Mouse (Mus musculus): ENCODE measurements at regions not wholly inside any gene's neighbourhood (a gene's known extent, or its start where the extent isn't known, plus 50 kb on each side); places are given as distances from the start of the nearest gene placed in this dataset.

DNA sequence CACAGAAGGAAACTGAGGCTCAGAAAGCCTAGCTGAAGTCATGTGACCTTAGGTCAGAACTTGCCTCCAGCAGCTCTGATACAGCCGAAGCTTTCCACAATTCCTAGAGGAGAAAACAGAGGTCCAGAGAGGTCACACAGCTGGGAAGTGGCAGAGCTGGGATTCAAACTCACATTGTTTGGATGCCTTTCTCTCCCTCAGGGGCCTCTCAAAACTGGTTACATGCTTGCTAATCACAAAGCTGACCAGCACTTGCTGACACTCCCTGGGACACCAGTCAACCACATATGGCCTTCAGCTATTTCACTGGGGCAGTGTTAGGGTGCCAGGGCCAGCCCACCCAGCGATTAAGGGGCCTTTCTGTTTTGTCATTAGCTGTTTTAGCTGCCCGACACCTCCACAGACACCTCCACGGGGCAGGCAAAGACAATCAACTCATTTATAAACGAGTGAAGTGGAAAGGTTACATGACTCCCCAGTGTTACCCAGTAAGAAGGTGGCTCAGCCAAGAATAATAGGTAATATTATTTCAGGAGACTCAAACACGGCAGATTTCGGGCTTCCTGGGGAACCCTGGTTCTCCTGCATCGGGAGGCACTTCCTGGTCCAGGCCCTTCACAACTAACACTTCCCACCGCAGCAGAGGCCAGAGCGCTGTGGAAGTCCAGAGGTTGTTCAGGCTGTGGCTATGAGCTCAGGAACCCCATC is 71.4 kb downstream of the 2410131K14Rik start:
- DNase-seq (ENCODE audit: extremely low spot score in 1 of 2, low spot score in 2 of 2) = no peak
- intact Hi-C loops (cut with DNase I) = no loop called here

DNA sequence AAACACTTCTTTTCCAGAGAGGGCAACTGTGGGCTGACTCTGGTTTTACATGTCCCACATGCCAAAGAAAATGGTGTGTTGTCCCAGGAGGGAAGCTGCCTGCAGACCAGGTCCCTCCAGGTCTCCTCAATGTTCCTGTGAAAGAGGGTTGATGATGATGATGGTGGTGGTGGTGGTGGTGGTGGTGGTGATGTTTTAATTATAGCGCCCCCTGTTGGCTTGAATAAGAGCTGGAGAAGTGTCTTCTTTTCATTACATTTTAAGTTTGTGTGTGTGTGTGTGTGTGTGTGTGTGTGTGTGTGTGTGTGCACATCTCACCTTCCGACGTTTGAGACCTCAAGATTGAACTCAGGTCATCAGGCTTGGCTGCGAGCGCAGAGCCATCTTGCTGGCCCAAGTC is 73.0 kb downstream of the 2410131K14Rik start:
- intact Hi-C loops (cut with DNase I) = no loop called here
- DNase-seq (ENCODE audit: extremely low spot score in 1 of 2, low spot score in 2 of 2) = no peak

DNA sequence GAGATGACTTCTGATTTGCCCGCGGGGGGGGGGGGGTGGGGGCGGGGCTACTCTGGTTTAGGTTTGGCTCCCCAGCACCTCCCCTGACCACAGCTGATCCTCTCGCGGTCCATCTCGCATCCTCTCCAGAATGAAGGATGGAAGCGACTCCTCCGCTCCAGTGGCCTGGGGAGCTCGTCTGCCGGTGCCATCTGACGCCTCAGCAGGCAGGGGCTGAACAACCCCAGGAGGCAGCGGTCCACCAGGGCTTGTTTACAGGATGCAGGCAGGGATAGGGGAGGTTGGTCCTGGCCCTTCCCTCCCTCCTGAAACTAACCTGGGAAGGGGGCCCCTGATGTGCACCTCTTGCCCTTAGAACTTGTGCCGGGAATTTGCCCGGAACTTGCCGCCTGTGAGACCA is 73.9 kb downstream of the 2410131K14Rik start:
- intact Hi-C loops (cut with DNase I) = no loop called here
- no peak for DNase-seq (ENCODE audit: extremely low spot score in 1 of 2, low spot score in 2 of 2)

DNA sequence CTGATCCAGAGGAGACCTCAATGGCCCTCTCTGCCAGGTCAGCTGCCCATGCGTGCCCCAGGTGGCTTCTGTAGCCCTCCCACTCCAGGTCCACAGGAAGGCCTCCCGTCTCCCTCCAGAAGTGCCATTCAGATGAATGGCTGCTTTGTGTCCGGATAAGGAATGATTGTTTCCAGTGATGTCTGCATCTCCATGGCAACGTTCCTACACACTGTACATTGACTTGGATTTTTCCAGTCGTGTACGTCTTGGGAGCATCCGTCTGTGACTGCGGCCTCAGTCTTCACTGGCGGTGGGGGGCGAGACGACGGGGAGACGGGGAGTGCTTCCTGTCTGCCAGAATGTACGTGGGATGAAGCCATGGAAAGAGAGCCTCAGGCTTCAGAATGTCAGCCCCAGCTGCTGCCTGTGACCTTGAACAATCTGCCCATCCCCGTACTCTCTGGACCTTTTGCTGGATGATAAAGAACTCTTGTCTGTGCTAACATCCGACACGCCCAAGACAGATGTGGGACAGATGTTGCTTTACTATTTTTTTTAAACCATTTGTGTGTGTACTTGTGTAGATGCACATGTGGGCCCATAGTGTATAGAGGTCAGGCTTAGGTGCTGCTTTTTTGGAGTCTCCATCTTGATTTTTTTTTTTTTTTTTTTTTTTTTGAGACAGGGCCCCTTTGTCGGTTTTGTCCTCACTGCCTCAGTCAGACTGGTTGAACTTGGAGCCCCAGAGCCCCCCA is 76.9 kb downstream of the 2410131K14Rik start:
- intact Hi-C loops (cut with DNase I) = no loop called here
- peak; percentile 35 to 61 for DNase-seq (ENCODE audit: extremely low spot score in 1 of 2, low spot score in 2 of 2)

DNA sequence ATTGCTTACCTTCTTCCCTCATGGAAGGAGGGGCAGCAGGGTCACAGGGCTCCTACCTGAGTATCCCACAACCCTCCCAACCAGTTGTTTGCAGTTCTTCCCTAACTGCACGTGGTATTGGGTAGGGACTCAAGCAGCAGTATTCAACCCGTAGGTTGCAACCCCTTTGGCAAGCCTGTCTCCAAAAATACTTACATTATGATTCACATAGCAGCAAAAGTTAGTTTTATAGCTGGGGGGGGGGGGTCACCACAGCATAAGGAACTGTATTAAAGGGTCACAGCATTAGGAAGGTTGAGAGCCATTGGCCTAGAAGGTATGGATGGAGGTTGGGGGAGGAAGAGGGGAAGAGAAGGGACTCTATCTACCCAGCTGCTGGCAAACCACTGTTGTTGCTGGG is 78.1 kb downstream of the 2410131K14Rik start:
- no peak for DNase-seq (ENCODE audit: extremely low spot score in 1 of 2, low spot score in 2 of 2)
- intact Hi-C loops (cut with DNase I) = no loop called here

DNA sequence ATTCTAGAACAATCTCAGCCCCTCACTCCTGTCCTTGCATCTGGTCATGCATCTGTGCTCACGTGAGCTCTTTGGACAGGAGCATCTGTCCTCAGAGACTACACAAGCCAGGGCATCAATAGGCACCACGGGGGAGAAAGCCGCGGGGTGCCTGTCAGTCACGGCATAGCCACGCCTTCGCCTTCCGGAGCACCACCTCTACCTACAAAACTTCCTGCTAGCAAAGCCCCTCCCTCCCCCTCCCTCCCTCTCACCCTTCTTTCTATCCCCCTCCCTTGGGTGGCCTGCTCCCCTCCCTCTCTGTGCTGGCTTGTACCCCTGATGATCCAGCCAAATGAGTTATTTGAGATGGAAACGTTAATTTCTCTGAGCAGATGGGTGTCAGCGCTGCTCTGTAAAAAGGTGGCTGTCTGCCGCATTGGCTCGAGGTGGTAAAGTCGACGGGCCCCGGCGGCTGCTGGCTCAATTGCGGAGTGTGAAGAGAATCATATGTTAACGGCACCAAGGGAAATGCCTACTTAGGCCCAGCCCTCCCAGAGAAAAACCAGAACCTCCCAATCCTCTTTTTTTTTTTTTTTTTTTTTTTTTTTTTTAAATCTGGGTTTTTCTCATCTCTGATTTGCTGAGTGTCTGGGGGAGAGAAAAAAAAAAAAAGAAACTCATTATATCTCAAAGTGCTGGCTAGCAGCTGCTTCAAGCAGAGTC is 82.0 kb downstream of the 2410131K14Rik start:
- intact Hi-C loops (cut with DNase I) = loop anchor here (5.0 kb wide), 2 partner anchors 40 to 55 kb away; no protein-coding TSS in a partner anchor
- DNase-seq (ENCODE audit: extremely low spot score in 1 of 2, low spot score in 2 of 2) = peak; percentile 61 to 74

DNA sequence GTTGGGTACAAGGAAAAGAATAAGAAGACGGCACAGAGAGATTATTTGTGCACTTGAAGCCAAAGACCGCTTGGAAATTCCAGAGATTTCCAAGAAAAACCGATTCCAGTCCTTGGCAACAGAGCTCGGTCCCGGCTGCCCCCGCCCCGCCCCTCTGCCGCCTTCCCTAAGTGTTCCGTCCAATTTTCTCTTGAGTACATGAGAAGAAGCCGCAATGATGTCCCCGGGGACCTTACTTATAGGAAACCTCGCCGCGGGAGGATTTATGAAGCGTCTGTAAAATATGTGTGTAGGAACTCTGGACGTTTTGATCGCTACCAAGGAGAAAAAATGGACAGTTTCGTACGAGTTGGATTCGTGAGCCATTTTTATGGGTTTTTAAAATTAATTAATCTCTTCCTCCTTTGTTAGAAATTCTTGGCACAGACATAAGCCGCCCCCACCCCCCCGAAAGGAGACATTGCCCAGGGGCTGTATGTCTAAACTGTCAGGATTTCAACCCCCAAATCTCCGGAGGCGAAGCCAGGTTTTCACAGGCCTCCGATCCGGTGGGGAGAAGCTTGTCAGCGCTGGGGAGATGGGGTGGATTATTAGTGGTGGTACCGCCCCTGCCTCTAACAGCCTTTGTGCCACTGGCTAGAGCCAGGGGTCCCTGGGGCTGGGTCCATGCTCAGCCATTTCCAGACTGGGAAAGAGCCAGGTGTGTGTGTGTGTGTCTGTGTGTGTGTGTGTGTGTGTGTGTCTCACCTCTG is 83.1 kb downstream of the 2410131K14Rik start:
- DNase-seq (ENCODE audit: extremely low spot score in 1 of 2, low spot score in 2 of 2) = no peak
- intact Hi-C loops (cut with DNase I) = loop anchor here (5.0 kb wide), 2 partner anchors 41 to 56 kb away; no protein-coding TSS in a partner anchor

DNA sequence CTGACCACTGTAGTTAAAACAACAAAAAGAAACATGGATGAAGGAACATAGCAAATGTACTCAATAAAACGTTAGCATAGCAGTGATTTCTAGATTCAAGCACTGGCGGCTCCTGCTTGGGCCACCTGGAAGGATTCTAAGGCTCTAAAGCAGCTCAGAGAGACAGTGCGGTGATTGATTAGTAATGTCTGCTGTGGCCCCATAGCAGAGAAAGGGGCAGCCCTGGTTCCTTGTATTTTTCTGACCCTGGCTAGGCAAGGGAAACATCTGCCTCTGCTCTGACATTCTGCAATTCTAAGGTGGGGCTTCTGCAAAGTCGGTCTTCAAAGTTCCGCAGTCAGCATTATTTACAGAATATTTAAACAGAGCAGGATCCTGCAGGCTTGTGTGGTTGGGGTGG is 84.1 kb downstream of the 2410131K14Rik start:
- intact Hi-C loops (cut with DNase I) = loop anchor here (5.0 kb wide), 2 partner anchors 42 to 57 kb away; no protein-coding TSS in a partner anchor
- no peak for DNase-seq (ENCODE audit: extremely low spot score in 1 of 2, low spot score in 2 of 2)

DNA sequence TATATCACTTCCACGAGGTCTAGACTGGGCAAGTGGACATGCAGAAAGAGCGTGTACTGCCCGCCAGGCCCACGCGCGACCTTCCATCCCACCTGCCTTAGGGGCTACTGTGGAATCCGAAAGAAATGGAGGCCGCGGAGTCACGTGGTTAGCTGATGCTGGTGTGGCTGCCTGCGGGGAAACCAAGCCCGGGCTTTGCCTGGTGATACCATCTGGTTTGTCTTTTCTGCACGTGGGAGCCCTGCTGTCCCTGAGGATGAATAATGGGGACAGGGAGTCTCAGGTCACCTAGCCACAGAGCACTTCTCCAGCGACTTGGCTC is 86.2 kb downstream of the 2410131K14Rik start:
- intact Hi-C loops (cut with DNase I) = loop anchor here (2.0 to 10.0 kb wide), 3 partner anchors 230 to 404 kb away; partner anchors contain the start of gene Med13l
- peak; percentile 26 to 63 for DNase-seq (ENCODE audit: extremely low spot score in 1 of 2, low spot score in 2 of 2)

DNA sequence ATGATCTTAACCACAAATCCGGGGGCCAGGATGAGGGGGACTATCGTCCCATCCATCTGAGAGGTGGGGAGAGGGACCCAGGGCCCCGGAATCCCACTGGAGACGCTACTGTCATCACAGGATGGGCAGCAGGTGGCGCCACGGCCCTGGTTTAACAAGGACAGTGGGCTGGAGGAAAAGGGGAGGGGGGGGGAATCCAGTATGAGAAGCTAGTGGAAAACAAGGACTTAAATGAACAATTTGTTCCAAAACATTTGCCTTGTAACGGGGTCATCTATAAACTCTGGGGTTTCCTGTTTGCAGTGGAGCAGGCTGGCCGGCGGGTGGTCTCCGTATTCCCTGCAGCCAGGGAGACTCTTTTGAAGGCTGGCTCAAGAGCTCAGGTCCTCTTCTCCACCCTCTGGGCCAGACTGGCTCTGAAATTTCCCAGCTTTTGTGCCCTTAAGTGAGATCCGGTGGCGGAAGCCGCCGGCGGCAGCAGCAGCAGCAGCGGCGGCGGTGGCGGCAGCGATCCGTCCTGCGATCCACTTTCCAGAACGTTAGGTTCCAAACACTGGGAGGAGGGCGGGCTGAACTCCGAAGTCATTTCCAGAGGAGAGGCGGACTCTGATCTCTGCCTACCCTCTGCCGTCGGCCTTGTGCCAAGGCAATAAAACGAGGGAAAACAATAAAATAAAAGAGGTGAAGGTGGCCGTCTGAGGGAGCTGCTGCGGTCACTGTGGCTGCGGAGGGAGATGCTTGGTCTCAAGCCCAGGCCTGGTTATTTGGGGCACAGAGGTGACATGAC is 86.8 kb downstream of the 2410131K14Rik start:
- intact Hi-C loops (cut with DNase I) = loop anchor here (2.0 to 10.0 kb wide), 3 partner anchors 229 to 403 kb away; partner anchors contain the start of gene Med13l

DNA sequence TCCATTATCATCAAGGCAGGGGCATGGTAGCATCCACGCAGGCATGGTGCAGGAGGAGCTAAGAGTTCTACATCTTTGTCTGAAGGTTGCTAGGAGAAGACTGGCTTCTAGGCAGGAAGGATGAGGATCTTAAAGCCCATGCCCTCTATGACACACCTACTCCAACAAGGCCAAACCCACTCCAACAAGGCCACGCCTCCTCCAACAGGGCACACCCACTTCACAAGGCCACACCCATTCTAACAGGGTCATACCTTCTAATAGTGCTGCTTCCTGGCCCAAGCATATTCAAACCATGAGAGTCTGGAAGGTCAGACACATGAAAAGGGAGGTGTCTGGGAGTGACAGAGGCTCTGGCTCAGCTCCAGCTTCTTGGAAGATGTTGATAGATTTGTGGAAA is 89.0 kb downstream of the 2410131K14Rik start:
- no peak for DNase-seq (ENCODE audit: extremely low spot score in 1 of 2, low spot score in 2 of 2)
- intact Hi-C loops (cut with DNase I) = loop anchor here (5.0 to 10.0 kb wide), 2 partner anchors 318 to 401 kb away; no protein-coding TSS in a partner anchor

More for the DNA sequence above, 86.8 kb downstream of the 2410131K14Rik start:
- peak; percentile 74 to 90 for DNase-seq (ENCODE audit: extremely low spot score in 1 of 2, low spot score in 2 of 2)

DNA sequence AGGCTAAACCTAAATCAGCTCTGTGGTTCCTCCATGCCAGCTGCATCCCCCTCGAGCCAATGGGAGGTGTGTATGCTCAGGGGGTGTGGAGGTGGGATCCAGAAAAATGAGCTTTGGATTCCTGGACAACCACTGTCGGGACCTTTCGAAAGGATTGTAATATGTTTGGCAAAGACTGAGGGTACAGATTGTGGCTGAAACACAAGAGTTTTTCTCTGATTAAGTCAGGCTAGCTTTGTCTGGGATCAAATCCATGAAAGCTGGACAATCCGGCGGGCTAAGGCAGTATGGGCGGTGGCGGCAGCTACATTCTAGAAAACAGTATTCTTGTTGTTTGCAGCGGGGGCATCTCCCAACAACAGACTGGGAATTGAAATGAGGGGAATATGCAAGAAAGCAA is 93.2 kb downstream of the 2410131K14Rik start:
- intact Hi-C loops (cut with DNase I) = loop anchor here (10.0 kb wide), 1 partner anchor 397 kb away; no protein-coding TSS in a partner anchor
- DNase-seq (ENCODE audit: extremely low spot score in 1 of 2, low spot score in 2 of 2) = no peak

DNA sequence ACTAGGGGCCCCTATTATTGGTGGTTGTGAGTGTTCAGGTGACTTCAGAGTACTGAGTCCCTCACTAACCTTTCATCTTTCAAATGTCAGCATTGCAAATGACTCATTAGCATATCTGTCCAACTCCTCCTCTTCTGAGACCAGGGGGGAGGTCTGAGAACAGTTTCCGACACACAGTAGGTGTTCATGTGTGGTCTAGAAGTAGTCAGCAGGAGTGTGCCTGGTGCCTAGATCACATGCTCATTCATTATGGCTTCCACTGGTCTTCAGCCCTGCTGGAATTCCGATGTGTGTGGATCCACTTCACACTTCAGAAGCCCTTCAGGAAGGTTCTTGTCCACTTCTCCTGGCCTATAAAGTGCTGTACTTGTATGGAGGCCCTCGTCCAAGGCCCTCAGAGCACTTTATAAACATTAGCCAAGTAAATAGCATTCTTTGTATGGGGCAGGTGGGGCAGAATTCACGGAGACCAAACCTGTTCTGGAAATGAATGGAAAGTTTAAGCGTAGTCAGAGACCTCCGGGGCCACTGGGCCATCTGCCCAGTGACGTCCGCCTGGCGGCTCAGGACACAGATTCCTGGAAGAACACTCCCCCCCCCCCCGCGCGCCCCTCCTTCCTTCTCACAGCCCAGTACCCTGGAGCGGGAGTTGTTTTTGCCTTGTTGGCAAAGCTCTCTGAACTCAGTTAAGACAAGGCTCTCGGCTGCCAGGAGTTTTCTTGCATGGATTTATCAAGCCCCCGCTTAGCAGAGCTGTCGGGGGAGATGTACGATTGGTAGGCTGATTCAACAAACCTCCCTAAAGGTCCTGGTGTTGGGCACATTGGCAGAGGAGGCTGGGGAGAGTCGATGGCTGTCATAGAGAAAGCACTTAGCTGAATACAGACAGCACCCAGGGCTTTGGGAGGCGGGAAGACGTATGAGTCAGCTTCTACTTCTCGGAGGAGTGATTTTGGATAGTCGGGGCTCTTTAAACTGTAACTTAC is 94.9 kb downstream of the 2410131K14Rik start:
- DNase-seq (ENCODE audit: extremely low spot score in 1 of 2, low spot score in 2 of 2) = no peak
- intact Hi-C loops (cut with DNase I) = loop anchor here (10.0 kb wide), 1 partner anchor 395 kb away; no protein-coding TSS in a partner anchor

DNA sequence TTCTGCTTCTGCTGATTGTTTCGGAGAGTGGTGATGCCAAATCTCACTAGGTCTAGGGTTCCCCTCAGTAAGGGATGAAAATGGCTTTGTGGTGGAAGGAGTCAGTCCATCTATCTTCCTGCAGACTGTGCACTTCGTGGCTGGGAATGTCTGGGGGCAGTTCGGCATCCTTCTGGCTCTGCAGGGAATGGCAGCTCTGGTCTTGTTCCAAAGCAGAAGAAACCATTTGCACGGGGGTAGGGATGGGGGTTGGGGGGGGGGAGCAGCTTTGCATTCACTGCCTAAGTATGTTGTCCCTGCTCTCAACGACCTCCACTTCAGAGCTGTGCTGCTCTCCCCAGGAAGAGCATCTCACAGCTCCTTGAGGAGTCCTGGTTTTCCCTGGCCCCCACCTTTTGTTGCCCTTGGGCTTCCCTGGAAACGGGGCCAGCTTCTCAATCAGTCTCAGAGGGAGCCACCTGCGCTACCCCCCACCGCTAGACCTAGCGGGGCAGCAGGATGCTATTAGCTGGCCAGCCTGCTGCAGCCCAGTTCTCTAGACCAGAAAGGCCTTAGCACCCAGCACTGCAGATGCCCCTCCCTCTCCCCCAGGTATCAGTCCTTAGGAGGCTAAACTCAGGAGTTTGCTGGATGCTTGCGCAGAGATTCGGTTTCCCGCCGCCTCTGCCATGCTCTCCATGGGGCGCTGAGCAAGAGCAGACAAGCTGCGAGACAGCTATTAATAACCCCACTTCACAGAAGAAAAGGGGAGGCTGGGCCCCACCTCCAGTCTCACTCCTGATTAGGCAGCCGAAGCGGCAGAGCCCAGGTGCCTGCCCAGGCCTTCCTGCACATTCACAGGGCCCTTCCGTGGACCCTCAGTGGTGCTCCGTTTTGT is 98.7 kb downstream of the 2410131K14Rik start:
- DNase-seq (ENCODE audit: extremely low spot score in 1 of 2, low spot score in 2 of 2) = no peak
- intact Hi-C loops (cut with DNase I) = no loop called here

DNA sequence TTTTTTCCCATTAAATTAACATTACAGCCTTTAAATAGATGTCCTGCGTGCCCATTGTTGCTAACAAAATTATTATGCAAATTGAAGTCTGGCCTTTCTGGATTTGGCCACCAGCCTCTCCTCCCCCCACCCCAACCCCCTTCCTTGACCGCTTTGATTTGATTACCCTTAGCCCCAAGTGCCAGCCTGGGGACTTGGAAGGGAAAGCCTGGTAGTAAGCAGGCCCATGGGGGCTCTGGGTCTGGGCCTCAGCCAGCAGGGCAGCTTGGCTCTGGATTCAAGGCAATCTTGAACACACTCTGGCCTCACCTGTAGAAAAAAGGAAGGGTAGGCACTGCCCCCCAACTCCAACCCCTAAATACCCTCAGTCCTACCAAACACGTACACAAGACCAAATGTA is 100.2 kb downstream of the 2410131K14Rik start:
- no peak for DNase-seq (ENCODE audit: extremely low spot score in 1 of 2, low spot score in 2 of 2)
- intact Hi-C loops (cut with DNase I) = no loop called here

DNA sequence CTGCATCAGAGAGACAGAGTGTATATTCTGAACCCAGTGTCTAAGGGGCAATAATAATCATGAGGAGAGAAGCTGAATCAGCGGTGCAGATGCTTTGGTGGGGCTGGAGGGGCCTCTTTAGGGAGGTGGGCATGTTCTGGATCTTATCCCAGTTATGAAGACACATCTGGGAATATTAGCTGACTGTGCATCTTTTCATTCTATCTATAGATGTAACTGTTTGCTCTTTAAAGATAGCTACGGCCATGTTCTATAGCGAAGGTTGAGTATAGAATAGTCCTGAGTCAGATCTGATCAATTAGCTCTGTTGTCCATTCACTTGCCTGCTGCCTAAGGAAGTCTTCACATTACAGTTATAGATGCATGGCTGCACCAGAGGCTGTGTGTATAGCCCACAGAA is 104.0 kb downstream of the 2410131K14Rik start:
- no peak for DNase-seq (ENCODE audit: extremely low spot score in 1 of 2, low spot score in 2 of 2)
- intact Hi-C loops (cut with DNase I) = no loop called here

Data from left cerebral cortex, postnatal 10 days (tissue).